Mouse (Mus musculus) spleen, adult 12 weeks (tissue): ENCODE data around the gene Serpinb9c.
"Not testable (repeated sequence)": the region's sequence is repeated elsewhere in the genome, so short reads cannot be mapped to it uniquely, and the experiment has no call there.

Source experiments
- DNase-seq: peaks from one replicate; pipeline ENCODE4 v3.0.0; 2022; ENCODE audit warnings: low spot score

Serpinb9c gene

GRCm38 (mm10) chr13:33159642-33160041 lies at the start of gene Serpinb9c:
Gene Serpinb9c, minus strand, starts transcription at chr13:33159742.
- DNase-seq: no peak

GRCm38 (mm10) chr13:33199740-33200139 lies 40.2 kb upstream of the Serpinb9c start:
- no peak for DNase-seq

DNA sequence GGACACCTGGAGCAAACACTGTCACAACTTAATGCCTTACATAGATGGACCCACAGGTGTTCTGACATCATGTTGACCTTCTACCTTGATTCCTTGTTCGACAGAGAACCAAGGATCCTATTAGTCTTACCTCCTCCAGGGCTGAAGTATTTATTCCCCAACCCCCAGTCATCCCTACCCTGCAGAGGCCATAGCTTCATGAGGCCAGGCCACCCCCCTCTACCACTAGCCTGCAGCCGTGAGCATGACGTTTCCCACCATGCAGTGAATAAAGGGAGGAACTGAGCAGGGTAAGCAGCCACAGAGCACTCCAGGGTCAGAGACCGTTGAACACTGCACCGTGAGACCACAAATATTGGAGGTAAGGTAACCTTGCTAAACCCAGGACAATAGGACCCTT lies 33.1 kb upstream of the Serpinb9c start, which contains the start of gene Serpinb9d:
Gene Serpinb9d (plus strand): TSS at position 301 of the 400 bp plus-strand sequence.
- DNase-seq: no peak

DNA sequence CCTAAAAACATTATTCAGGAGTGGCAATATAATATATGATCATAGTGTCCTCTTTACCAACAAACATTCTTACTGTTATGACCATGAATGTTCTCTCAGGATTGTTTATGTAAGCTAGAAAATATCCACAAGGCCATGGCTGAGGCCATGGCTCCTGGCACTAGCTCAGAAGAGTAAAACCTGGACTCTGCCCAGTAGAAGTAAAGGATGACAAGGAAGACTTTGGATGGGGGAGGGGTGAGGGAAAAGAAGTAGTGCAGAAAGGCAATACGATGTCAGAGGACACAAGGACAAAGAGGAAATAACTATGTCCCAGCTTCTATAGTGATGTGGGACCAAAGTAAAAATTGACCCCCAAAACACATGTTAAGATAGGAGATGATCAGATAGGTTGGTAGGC lies 30.9 kb upstream of the Serpinb9c start:
- DNase-seq: not testable (repeated sequence)

DNA sequence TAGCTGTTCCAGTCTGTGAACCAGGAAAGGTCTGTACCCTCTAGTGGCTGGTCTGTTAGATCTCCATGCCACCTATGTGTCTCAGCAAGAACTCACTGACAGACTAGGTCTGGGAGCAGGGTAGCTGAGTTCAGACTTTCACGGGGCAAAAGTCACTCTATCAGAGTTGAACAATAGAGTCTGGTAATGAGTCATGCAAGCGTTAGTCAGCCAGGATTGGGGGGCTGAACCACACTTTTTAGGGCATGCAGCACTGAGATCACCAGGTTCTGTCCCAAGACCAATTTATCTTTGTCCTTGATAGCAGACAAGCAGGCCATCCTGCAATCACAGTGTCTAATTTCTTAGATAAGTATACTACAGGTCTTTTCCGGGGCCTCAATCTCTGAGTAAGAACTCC lies 18.1 kb downstream of the Serpinb9c start:
- no peak for DNase-seq

- DNase-seq: no peak
These were observed 21.8 kb downstream of the Serpinb9c start for GRCm38 (mm10) chr13:33137717-33138116.

GRCm38 (mm10) chr13:33113054-33113453 lies 46.5 kb downstream of the Serpinb9c start:
- DNase-seq: no peak

DNA sequence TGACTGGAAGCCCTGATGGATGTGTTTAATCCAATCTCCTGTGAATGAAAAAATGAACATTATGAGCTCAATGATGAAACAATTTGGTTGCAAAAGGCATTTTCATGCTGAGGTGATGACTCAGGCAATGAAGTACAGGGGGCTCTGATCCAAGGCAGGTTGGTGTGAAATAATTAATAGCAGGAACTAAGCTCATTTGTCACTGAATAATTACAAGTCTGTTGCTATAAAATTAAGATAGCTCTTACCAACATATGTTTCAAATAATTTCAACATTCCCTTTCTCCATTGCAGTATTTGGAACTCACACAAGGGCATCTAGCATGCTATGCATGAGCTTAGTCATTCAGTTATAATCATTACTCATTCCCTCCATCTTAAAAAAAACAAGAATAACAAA lies 53.9 kb downstream of the Serpinb9c start:
- no peak for DNase-seq
